Mouse (Mus musculus) heart, embryonic 16.5 days (tissue): ENCODE measurements around the gene Pvalb. TPM values are rescaled to one million over a fixed set of nuclear protein-coding genes. Genes with fewer than 3 reads are reported as not detected.

Source experiments
- ATAC-seq: fragments of 200-750 bp; cut with Nextera tagmentation; replicated peaks from 2 replicates; pipeline ENCODE4 v1.8.0; 2017; ENCODE audit warnings: moderate number of reproducible peaks; ENCODE audit not compliant: insufficient read depth, low FRiP score; ENCODE audit errors: extremely low read depth
- H3K27ac ChIP-seq: fragments of 300-500 bp; sonication (generic); 2 replicates; pipeline ENCODE4 v1.5.1; 2014; ENCODE audit warnings: mild to moderate bottlenecking, low read length, control low read depth, moderate library complexity
- H3K27me3 ChIP-seq: fragments of 300-500 bp; sonication (generic); 2 replicates; pipeline ENCODE4 v1.6.1; 2014; ENCODE audit warnings: low read length, mixed read lengths; ENCODE audit not compliant: control insufficient read depth, insufficient read depth
- H3K36me3 ChIP-seq: fragments of 300-500 bp; sonication (generic); 2 replicates; pipeline ENCODE4 v1.6.1; 2014; ENCODE audit not compliant: control insufficient read depth, insufficient read depth
- H3K4me1 ChIP-seq: fragments of 300-500 bp; sonication (generic); 2 replicates; pipeline ENCODE4 v1.6.1; 2014; ENCODE audit warnings: low read length, mixed read lengths; ENCODE audit not compliant: control insufficient read depth, insufficient read depth
- H3K4me2 ChIP-seq: fragments of 300-500 bp; sonication (generic); 2 replicates; pipeline ENCODE4 v1.6.1; 2014; ENCODE audit warnings: low read depth, mild to moderate bottlenecking, control low read depth, low read length
- H3K4me3 ChIP-seq: fragments of 300-500 bp; sonication (generic); 2 replicates; pipeline ENCODE4 v1.5.1; 2014; ENCODE audit warnings: mild to moderate bottlenecking, control low read depth, low read length
- H3K9ac ChIP-seq: fragments of 300-500 bp; sonication (generic); 2 replicates; pipeline ENCODE4 v1.6.1; 2014; ENCODE audit warnings: low read length, control low read depth
- H3K9me3 ChIP-seq: fragments of 300-500 bp; sonication (generic); replicated peaks from 2 replicates; pipeline ENCODE4 v1.6.1; 2016; ENCODE audit warnings: low read length; ENCODE audit not compliant: control insufficient read depth
- WGBS: fragments of 180-500 bp; shearing (Covaris S2); extraction: QIAGEN DNeasy Blood & Tissue Kit; methylation state at CpG from one replicate; pipeline ENCODE4 v1.1.7; 2014; 5-methylcytosine and 5-hydroxymethylcytosine counted together
- polyA plus RNA-seq: library from polyadenylated mRNA; unstranded; fragments of >200 nt; fragmentation: Nextera tagmentation; extraction: Ambion mirVana; gene quantifications from 2 replicates; pipeline ENCODE4 v1.2.1, GENCODE M21; 2015

Gene Pvalb
- polyA plus RNA-seq, 1 experiment from 2014 or later: 1.1 TPM

DNA sequence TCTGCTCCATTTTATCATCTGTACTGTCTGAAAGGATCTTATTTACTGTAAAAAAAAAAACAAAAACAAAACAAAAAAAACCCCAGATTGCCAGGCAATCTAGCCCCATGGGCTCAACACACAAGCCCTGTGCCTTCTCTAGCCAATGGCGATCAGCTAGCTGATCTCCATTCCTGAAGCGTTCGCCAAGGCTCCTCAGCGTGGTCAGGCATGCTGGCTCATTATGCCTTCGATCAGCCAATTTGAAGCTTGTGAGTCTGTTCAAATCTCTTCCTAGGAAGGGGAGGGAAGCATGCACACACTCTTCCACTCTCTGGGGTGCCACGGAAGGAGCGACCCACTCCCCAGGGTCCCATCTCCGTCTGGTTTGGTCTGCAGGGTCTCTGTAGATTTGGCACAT, 48.9 kb downstream of the Pvalb start:
- Histone ChIP-seq H3K36me3 (no peaks in the 10 kb centered on the region), H3K4me3 (no peak overlapping the region), H3K4me1 (no peaks in the 10 kb centered on the region), H3K27ac (no peak overlapping the region), H3K27me3 (no peaks in the 10 kb centered on the region), H3K4me2 (no peak overlapping the region), H3K9ac (no peak overlapping the region), H3K9me3 (no peaks in the 10 kb centered on the region)
- 82% methylated on average over 8 of the region's 8 CpGs for WGBS
- no peak for ATAC-seq

DNA sequence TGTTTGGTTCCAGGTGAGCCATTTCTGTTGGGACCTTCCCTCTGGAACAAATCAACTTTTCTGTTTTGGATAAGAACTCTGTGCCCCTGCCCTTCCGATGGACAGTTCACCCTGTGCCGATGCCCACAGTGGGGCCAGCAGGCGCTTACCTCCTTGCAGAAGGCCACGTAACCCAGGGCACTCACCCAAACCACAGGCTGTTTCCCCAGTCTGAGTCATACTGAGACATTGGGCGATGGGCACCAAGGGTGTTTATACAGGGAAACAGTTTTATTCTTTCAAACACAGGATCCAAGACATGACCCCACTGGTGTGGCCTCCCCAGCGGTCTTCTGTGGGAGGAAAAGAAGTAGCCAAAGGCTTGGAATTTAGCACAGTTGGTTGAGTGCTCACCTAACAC, 50.8 kb downstream of the Pvalb start:
- ATAC-seq: no peak
- Histone ChIP-seq H3K4me1 (no peaks in the 10 kb centered on the region), H3K9me3 (no peaks in the 10 kb centered on the region), H3K27me3 (no peaks in the 10 kb centered on the region), H3K4me2 (no peak overlapping the region), H3K4me3 (no peak overlapping the region), H3K36me3 (no peaks in the 10 kb centered on the region), H3K27ac (no peak overlapping the region), H3K9ac (no peak overlapping the region)
- 78% methylated on average over 6 of the region's 6 CpGs for WGBS

DNA sequence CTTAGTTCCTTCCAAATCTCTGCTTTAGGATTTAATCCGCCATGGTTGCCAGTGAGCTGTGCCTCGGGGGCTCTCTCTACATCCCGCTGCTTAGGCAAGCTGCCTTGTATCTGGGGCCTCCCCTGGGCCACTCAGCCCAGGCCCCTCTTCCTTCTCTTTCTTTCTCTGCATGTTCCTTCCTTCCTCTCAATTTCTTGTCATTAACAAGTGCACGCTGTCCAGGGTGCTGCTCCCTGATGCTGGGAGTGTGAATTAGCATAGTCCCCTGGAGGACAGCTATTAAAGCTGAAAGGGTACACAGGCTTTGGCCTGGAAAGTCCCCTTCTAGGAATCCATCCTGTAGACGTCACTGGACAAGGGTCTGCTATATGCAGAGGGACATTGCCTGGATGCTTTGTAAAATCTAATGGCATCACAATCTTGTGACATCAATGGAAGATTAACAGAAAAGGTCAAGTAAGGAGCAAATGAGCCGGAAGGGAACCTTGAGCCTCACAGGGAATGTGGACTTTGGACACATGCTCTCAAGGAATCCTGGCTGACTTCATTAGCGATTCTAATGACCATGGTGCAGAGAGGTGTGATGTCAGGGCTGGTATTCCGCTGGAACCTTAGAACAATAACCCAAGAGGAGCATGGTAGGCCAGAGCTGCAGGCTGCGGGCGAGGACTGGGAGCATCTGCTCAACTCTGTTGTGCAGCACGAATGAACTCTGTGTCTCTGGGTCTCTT, 53.0 kb downstream of the Pvalb start:
- no peak overlapping the region for H3K4me2 ChIP-seq
- no peak overlapping the region for H3K27ac ChIP-seq
- no peak overlapping the region for H3K4me3 ChIP-seq
- 53% methylated on average over 11 of the region's 11 CpGs for WGBS
- no peaks in the 10 kb centered on the region for H3K36me3 ChIP-seq
- ATAC-seq: no peak
- H3K27me3 ChIP-seq: no peaks in the 10 kb centered on the region
- H3K9me3 ChIP-seq: no peaks in the 10 kb centered on the region
- H3K4me1 ChIP-seq: no peaks in the 10 kb centered on the region
- no peak overlapping the region for H3K9ac ChIP-seq

DNA sequence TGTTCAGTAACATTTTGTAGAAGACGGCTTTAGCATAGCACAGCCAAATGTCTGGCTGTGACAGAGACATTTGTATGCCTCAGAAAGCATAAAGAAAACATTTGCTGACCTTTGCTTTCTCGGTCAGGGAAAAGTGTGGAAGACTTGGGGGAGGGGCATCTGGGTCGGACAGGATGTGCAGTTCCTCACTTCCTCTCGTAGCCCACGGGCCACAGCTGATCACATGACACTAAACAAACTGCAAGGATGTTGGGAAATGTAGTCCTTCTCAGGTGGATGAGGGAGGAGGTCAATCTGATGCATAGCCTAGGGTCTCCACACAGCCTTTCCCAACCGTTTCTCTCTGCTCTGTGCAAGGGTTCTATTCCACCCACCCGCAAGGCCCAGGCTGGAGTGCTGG, 57.6 kb downstream of the Pvalb start:
- no peaks in the 10 kb centered on the region for H3K36me3 ChIP-seq
- 65% methylated on average over 7 of the region's 7 CpGs for WGBS
- no peaks in the 10 kb centered on the region for H3K27me3 ChIP-seq
- no peaks in the 10 kb centered on the region for H3K9me3 ChIP-seq
- H3K27ac ChIP-seq: no peak overlapping the region
- H3K9ac ChIP-seq: no peak overlapping the region
- H3K4me1 ChIP-seq: no peaks in the 10 kb centered on the region
- ATAC-seq: no peak
- no peak overlapping the region for H3K4me2 ChIP-seq
- H3K4me3 ChIP-seq: no peak overlapping the region

Other genes with a start within 250 kb of the Pvalb start
- 0.76 and 1.0 TPM in 2 replicates for gene Foxred2, start 249.7 kb downstream of the Pvalb start, polyA plus RNA-seq
- gene Eif3d, start 235.6 kb downstream of the Pvalb start, polyA plus RNA-seq: 124 and 125 TPM in 2 replicates
- not detected in 2 replicates for gene Cacng2, start 86.4 kb downstream of the Pvalb start, polyA plus RNA-seq
- 37.1 and 46.4 TPM in 2 replicates for gene Ift27, start 32.3 kb downstream of the Pvalb start, polyA plus RNA-seq
- 4.9 and 5.3 TPM in 2 replicates for gene Ncf4, start 38.4 kb upstream of the Pvalb start, polyA plus RNA-seq
- gene Csf2rb2, start 99.3 kb upstream of the Pvalb start, polyA plus RNA-seq: 0.43 and 0.44 TPM in 2 replicates
- gene Csf2rb, start 119.4 kb upstream of the Pvalb start, polyA plus RNA-seq: 1.4 and 2.3 TPM in 2 replicates
- not detected in 2 replicates for gene Tex33, start 189.5 kb upstream of the Pvalb start, polyA plus RNA-seq
- 39.7 and 41.7 TPM in 2 replicates for gene Tst, start 199.5 kb upstream of the Pvalb start, polyA plus RNA-seq
- gene Mpst, start 200.0 kb upstream of the Pvalb start, polyA plus RNA-seq: 1.9 and 2.1 TPM in 2 replicates
- 18.9 and 22.6 TPM in 2 replicates for gene Kctd17, start 222.2 kb upstream of the Pvalb start, polyA plus RNA-seq